Mouse (Mus musculus): ENCODE results near the gene Rep15. TPM values are rescaled to one million over a fixed set of nuclear protein-coding genes. Genes with fewer than 3 reads are reported as not detected.

The Rep15 gene
- total RNA-seq, 2 experiments from 2014 or later, result 0.66 to 0.77 TPM

Other genes starting within 250 kb of the Rep15 start
- gene Arntl2, start 236.5 kb upstream of the Rep15 start, total RNA-seq (2021), result 1 to 10 TPM in 1 of 2 experiments, under 1 TPM in 1; 0.68 to 1.5 TPM
- gene Smco2, start 182.5 kb upstream of the Rep15 start, total RNA-seq (2021), result not detected
- gene Ppfibp1, start 144.1 kb upstream of the Rep15 start, total RNA-seq (2021), result 10 to 100 TPM; 47.9 to 54.9 TPM
- gene 1700034J05Rik, start 78.2 kb upstream of the Rep15 start, total RNA-seq (2021), result not detected
- 10 to 100 TPM; 68.4 to 70.7 TPM for gene Mrps35, start 10.2 kb downstream of the Rep15 start, total RNA-seq (2021)
- gene Mansc4, start 54.4 kb downstream of the Rep15 start, total RNA-seq (2021), result not detected
- gene Klhl42, start 58.8 kb downstream of the Rep15 start, total RNA-seq (2021), result 1 to 10 TPM; 5.4 to 7.5 TPM
- gene Pthlh, start 231.6 kb downstream of the Rep15 start, total RNA-seq (2021), result 1 to 10 TPM; 3.0 to 3.1 TPM

Measured in gastrocnemius, postnatal 10 days (tissue).